Mouse (Mus musculus): ENCODE measurements at regions not wholly inside any gene's neighbourhood (a gene's known extent, or its start where the extent isn't known, plus 50 kb on each side); places are given as distances from the start of the nearest gene placed in this dataset. TPM values are rescaled to one million over a fixed set of nuclear protein-coding genes. Genes with fewer than 3 reads are reported as not detected.

- Histone ChIP-seq H3K27me3 (ENCODE audit: control insufficient read depth, insufficient read depth, low read length) (no peaks in the 10 kb centered on the region), H3K9ac (replicated peaks; ENCODE audit: low read depth, low read length) (no peak overlapping the region), H3K9me3 (replicated peaks; ENCODE audit: control insufficient read depth, low read length) (no peaks in the 10 kb centered on the region), H3K4me1 (ENCODE audit: control insufficient read depth, insufficient read depth) (no peaks in the 10 kb centered on the region), H3K4me3 (ENCODE audit: low read depth, low read length) (no peak overlapping the region), H3K4me2 (ENCODE audit: low read depth, low read length) (no peak overlapping the region), H3K36me3 (replicated peaks; ENCODE audit: control insufficient read depth, insufficient read depth, low read length) (no peaks in the 10 kb centered on the region), H3K27ac (ENCODE audit: low read depth) (no peak overlapping the region)
- DNase-seq (ENCODE audit: low spot score) (no peak), ATAC-seq (ENCODE audit: insufficient read depth, low read depth) (no peak)
- TF ChIP-seq CTCF (IDR thresholded peaks at IDR 0.05; ENCODE audit: low read depth) (no peak), EP300 (IDR thresholded peaks at IDR 0.05; ENCODE audit: low read depth) (no peak)
These were observed 342.1 kb upstream of the Slc8a1 start for GRCm38 (mm10) chr17:82080301-82080700.

Small RNA genes in the stretch of these regions (microRNA-seq; reads per million reads assigned to microRNA genes)
- gene Gm23400 (not detected), gene Gm27359 (not detected)

Measured in heart, postnatal 0 days (tissue).